Mouse (Mus musculus) gastrocnemius, postnatal 36 days (tissue): ENCODE measurements at regions not wholly inside any gene's neighbourhood (a gene's known extent, or its start where the extent isn't known, plus 50 kb on each side); places are given as distances from the start of the nearest gene placed in this dataset.

Source experiments
- DNase-seq, 2 experiments: peaks; one replicate each; pipeline ENCODE4 v3.0.0; 2022
- intact Hi-C: fragments of 180-260 bp; cut with DNase I; formaldehyde crosslinking; loops from one replicate; pipeline ENCODE4 v1.15.1; 2025

- intact Hi-C loops = no loop called here
- DNase-seq = no peak
These were observed 113.2 kb downstream of the Inhbb start for GRCm38 (mm10) chr1:119308719-119309365.

- intact Hi-C loops = no loop called here
- no peak for DNase-seq
These were observed 116.6 kb downstream of the Inhbb start for GRCm38 (mm10) chr1:119305315-119305976.

GRCm38 (mm10) chr1:119304470-119304980 lies 117.5 kb downstream of the Inhbb start:
- DNase-seq = no peak
- intact Hi-C loops = no loop called here

- no peak for DNase-seq
- intact Hi-C loops = no loop called here
These were observed 119.6 kb downstream of the Inhbb start for GRCm38 (mm10) chr1:119302349-119302995.

- intact Hi-C loops = no loop called here
- no peak for DNase-seq
These were observed 120.1 kb downstream of the Inhbb start for GRCm38 (mm10) chr1:119301931-119302330.

GRCm38 (mm10) chr1:119301258-119301657 lies 120.8 kb downstream of the Inhbb start:
- DNase-seq = no peak
- intact Hi-C loops = no loop called here

- intact Hi-C loops = no loop called here
These were observed 122.0 kb downstream of the Inhbb start for GRCm38 (mm10) chr1:119299842-119300752.

GRCm38 (mm10) chr1:119298696-119299230 lies 123.3 kb downstream of the Inhbb start:
- intact Hi-C loops = no loop called here

More at GRCm38 (mm10) chr1:119299842-119300752, 122.0 kb downstream of the Inhbb start:
- no peak for DNase-seq

GRCm38 (mm10) chr1:119295121-119295520 lies 126.9 kb downstream of the Inhbb start:
- intact Hi-C loops = no loop called here
- DNase-seq = no peak

More at GRCm38 (mm10) chr1:119298696-119299230, 123.3 kb downstream of the Inhbb start:
- DNase-seq = no peak

- no peak for DNase-seq
- intact Hi-C loops = no loop called here
These were observed 128.2 kb downstream of the Inhbb start for GRCm38 (mm10) chr1:119293839-119294238.

GRCm38 (mm10) chr1:119292216-119292615 lies 129.8 kb downstream of the Inhbb start:
- DNase-seq = peak; percentile 31 to 49
- intact Hi-C loops = no loop called here

GRCm38 (mm10) chr1:119290165-119290916 lies 131.7 kb downstream of the Inhbb start:
- intact Hi-C loops = no loop called here

GRCm38 (mm10) chr1:119289516-119290164 lies 132.4 kb downstream of the Inhbb start:
- intact Hi-C loops = no loop called here
- no peak for DNase-seq

More at GRCm38 (mm10) chr1:119290165-119290916, 131.7 kb downstream of the Inhbb start:
- no peak for DNase-seq

GRCm38 (mm10) chr1:119282416-119282815 lies 139.6 kb downstream of the Inhbb start:
- intact Hi-C loops = no loop called here
- no peak for DNase-seq

- no peak for DNase-seq
- intact Hi-C loops = no loop called here
These were observed 142.8 kb downstream of the Inhbb start for GRCm38 (mm10) chr1:119279261-119279660.

- no peak for DNase-seq
- intact Hi-C loops = no loop called here
These were observed 143.4 kb downstream of the Inhbb start for GRCm38 (mm10) chr1:119278528-119279201.

GRCm38 (mm10) chr1:119277990-119278389 lies 144.1 kb downstream of the Inhbb start:
- DNase-seq = no peak
- intact Hi-C loops = no loop called here

GRCm38 (mm10) chr1:119266013-119266412 lies 156.0 kb downstream of the Inhbb start:
- intact Hi-C loops = no loop called here
- DNase-seq = no peak
